Mouse (Mus musculus) stomach, embryonic 14.5 days (tissue): Measurements from ENCODE around the gene Atp6ap2. TPM values are rescaled to one million over a fixed set of nuclear protein-coding genes. Genes with fewer than 3 reads are reported as not detected.
"Not testable (repeated sequence)": the region's sequence is repeated elsewhere in the genome, so short reads cannot be mapped to it uniquely, and the experiment has no call there.

ENCODE experiments used
- ATAC-seq: fragments of 200-750 bp; cut with Nextera tagmentation; 2 replicates; pipeline ENCODE4 v1.8.0; 2017; ENCODE audit warnings: low read depth, moderate TSS enrichment; ENCODE audit not compliant: insufficient number of reproducible peaks, insufficient read depth, low FRiP score
- H3K27ac ChIP-seq: fragments of 300-500 bp; sonication (generic); 2 replicates; pipeline ENCODE4 v1.5.1; 2014; ENCODE audit warnings: mild to moderate bottlenecking, low read length, moderate library complexity, mixed read lengths
- H3K27me3 ChIP-seq: fragments of 300-500 bp; sonication (generic); 2 replicates; pipeline ENCODE4 v1.6.1; 2014; ENCODE audit warnings: low read length, control low read depth, mixed read lengths; ENCODE audit not compliant: control insufficient read depth, insufficient read depth
- H3K36me3 ChIP-seq: fragments of 300-500 bp; sonication (generic); 2 replicates; pipeline ENCODE4 v1.6.1; 2014; ENCODE audit warnings: mild to moderate bottlenecking, control low read depth, low read length, moderate library complexity, mixed read lengths; ENCODE audit not compliant: control insufficient read depth, insufficient read depth
- H3K4me1 ChIP-seq: fragments of 300-500 bp; sonication (generic); 2 replicates; pipeline ENCODE4 v1.6.1; 2014; ENCODE audit warnings: low read length, control low read depth, mixed read lengths; ENCODE audit not compliant: control insufficient read depth, insufficient read depth
- H3K4me2 ChIP-seq: fragments of 300-500 bp; sonication (generic); replicated peaks from 2 replicates; pipeline ENCODE4 v1.6.1; 2014; ENCODE audit warnings: low read depth, low read length, control low read depth
- H3K4me3 ChIP-seq: fragments of 300-500 bp; sonication (generic); 2 replicates; pipeline ENCODE4 v1.5.1; 2014; ENCODE audit warnings: low read depth, low read length, control low read depth
- H3K9ac ChIP-seq: fragments of 300-500 bp; sonication (generic); replicated peaks from 2 replicates; pipeline ENCODE4 v1.6.1; 2014; ENCODE audit warnings: low read depth, mild to moderate bottlenecking, control low read depth, low read length, moderate library complexity, mixed read lengths
- H3K9me3 ChIP-seq: fragments of 300-500 bp; sonication (generic); 2 replicates; pipeline ENCODE4 v1.6.1; 2016; ENCODE audit warnings: low read depth, low read length, control low read depth; ENCODE audit not compliant: control insufficient read depth
- WGBS: fragments of 180-500 bp; shearing (Covaris S2); extraction: QIAGEN DNeasy Blood & Tissue Kit; methylation state at CpG from one replicate; pipeline ENCODE4 v1.1.7; 2014; 5-methylcytosine and 5-hydroxymethylcytosine counted together
- polyA plus RNA-seq: library from polyadenylated mRNA; unstranded; fragments of >200 nt; fragmentation: Nextera tagmentation; extraction: Ambion mirVana; gene quantifications from 2 replicates; pipeline ENCODE4 v1.2.1, GENCODE M21; 2014

Gene Atp6ap2
- polyA plus RNA-seq, 1 experiment from 2014 or later: 106 TPM

DNA sequence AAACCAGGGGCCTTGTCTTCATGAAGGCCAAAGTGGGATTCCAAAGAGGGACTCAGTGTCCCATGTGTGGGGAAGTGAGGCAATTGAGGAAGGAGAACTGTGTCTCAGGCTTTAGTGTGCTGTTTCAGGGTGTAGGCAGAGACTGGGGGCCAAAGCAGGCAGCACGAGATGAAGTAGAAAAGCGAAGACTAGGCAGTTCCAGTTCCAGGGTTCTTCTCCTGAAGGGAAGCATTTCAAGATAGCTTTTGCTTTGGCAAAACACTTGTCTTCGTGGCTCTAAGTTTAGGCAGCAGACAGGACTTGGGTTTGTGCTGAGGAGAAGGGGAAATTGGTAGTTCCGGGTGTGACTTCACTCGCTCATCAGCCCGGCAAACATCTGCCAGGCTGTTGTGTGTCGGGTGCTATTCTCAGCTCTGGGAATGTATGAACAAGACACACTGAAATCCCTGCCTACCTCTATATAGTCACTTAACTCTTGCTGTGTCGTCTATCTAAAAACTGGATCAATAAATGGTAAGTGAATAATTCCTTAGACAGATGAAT lies 3.9 kb downstream of the Atp6ap2 start:
- no peak for ATAC-seq
- Histone ChIP-seq H3K9me3 (no peaks in the 10 kb centered on the region), H3K36me3 (no peaks in the 10 kb centered on the region), H3K27me3 (no peaks in the 10 kb centered on the region), H3K4me1 (no peaks in the 10 kb centered on the region), H3K27ac (no peak overlapping the region), H3K4me3 (no peak overlapping the region), H3K4me2 (no peak overlapping the region), H3K9ac (no peak overlapping the region)
- 76% methylated on average over 8 of the region's 8 CpGs for WGBS

DNA sequence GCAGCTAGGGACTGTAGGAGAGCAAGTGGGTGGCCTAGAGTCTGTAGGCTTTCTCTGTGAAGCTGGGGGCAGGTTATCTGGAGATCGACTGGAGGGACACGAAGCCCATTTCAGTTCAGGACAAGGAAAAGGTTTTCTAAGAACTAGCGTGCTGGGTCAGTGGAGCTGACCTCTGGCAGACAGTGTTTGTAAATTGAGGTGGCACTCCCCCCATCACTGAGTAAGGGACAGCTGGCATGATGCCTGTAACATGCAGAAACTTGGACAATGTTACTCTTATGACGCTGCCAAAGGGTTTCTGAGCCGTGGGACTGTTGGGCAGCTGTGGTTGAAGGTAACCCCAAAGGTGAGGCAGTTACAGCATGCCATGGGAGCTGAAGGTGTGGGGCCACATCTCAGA lies 4.4 kb downstream of the Atp6ap2 start:
- ATAC-seq: no peak
- WGBS: 66% methylated on average over 5 of the region's 5 CpGs
- no peaks in the 10 kb centered on the region for H3K4me1 ChIP-seq
- H3K27me3 ChIP-seq: no peaks in the 10 kb centered on the region
- H3K4me2 ChIP-seq: no peak overlapping the region
- no peaks in the 10 kb centered on the region for H3K9me3 ChIP-seq
- H3K9ac ChIP-seq: no peak overlapping the region
- H3K36me3 ChIP-seq: no peaks in the 10 kb centered on the region
- no peak overlapping the region for H3K27ac ChIP-seq
- H3K4me3 ChIP-seq: no peak overlapping the region

DNA sequence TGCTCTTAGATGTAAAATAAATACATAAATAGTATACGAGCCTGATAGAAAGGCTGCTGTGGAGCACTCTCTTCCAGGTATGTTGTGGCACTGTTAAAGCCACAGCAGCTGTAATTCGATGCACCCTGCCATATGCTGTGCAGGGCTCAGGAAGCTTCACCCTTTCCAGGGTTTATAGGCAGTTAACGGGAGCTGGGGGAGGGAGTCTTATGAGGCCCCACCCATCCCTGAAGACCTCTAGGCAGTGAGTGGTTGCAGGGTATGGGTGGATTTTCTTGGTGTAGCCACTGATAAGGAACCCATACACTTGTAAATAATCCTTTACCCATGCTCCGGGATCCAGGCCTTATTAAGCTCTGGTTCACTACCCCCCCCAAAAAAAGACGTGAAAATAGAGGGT lies 6.2 kb downstream of the Atp6ap2 start:
- H3K27ac ChIP-seq: no peak overlapping the region
- no peak for ATAC-seq
- no peak overlapping the region for H3K4me3 ChIP-seq
- H3K4me2 ChIP-seq: no peak overlapping the region
- 73% methylated on average over 5 of the region's 5 CpGs for whole genome bisulfite sequencing
- H3K36me3 ChIP-seq: no peaks in the 10 kb centered on the region
- no peaks in the 10 kb centered on the region for H3K4me1 ChIP-seq
- no peak overlapping the region for H3K9ac ChIP-seq
- H3K9me3 ChIP-seq: no peaks in the 10 kb centered on the region
- no peaks in the 10 kb centered on the region for H3K27me3 ChIP-seq

DNA sequence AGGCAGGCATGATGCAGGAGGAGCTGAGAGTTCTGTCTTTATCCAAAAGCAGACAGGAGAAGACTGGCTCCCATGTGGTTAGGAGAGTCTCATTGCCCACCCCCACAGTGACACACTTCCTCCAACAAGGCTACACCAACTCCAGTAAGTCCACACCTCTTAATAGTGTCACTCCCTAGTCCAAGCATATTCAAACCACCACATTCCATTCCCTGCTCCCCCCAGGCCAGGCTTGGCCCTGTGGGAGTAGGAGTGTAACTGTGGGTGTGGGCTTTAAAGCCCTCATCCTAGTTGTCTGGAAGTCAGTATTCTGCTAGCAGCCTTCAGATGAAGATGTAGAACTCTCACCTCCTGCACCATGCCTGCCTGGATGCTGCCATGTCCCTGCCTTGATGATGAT lies 22.9 kb downstream of the Atp6ap2 start:
- not testable (repeated sequence) for H3K9me3 ChIP-seq, H3K9ac ChIP-seq, ATAC-seq, H3K4me1 ChIP-seq, H3K27me3 ChIP-seq, H3K4me3 ChIP-seq, H3K4me2 ChIP-seq, H3K36me3 ChIP-seq, H3K27ac ChIP-seq

DNA sequence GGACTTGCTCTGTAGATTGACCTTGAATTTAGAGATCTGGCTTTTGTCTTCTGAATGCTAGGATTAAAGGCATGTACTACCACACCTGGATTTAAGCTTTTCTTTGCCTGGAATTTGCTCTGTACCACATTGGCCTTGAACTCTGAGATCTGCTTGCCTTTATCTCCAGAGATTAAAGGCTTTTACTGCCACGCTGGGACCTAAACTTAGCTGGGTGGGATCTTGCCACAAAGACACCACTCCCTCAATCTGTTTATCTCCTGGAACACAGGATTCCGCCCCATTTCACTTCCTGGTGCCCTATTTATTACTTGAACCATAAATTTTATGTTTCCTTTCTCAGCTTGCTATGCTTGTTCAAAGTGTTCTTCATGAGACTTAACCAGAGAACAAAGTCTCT lies 23.6 kb downstream of the Atp6ap2 start:
- H3K4me2 ChIP-seq: no peak overlapping the region
- H3K27me3 ChIP-seq: no peaks in the 10 kb centered on the region
- no peaks in the 10 kb centered on the region for H3K9me3 ChIP-seq
- no peak for ATAC-seq
- no peaks in the 10 kb centered on the region for H3K4me1 ChIP-seq
- WGBS: 69% methylated on average over 2 of the region's 2 CpGs
- H3K4me3 ChIP-seq: no peak overlapping the region
- H3K27ac ChIP-seq: no peak overlapping the region
- H3K9ac ChIP-seq: no peak overlapping the region
- peaks cover 3% of the 10 kb centered on the region; the same call in 1 of the 2 replicates for H3K36me3 ChIP-seq

DNA sequence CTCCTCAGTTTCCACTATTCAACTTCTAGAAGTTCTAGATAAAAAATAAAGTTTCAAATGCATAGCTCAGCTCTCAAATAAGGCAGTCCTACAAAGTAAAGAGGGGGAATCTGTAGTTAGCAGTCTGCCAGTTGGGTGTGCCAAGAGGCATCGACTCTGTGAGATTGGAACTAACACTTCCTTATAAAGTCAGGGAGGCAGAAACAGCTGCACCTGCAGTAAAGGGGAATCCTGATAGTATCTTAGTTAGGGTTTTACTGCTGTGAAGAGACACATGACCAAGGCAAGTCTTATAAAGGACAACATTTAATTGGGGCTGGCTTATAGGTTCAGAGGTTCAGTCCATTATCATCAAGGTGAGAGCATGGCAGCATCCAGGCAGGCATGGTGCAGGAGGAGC lies 24.8 kb downstream of the Atp6ap2 start:
- H3K27ac ChIP-seq, H3K4me2 ChIP-seq, H3K9ac ChIP-seq, H3K4me1 ChIP-seq, ATAC-seq, H3K27me3 ChIP-seq, H3K36me3 ChIP-seq, H3K4me3 ChIP-seq, H3K9me3 ChIP-seq: not testable (repeated sequence)
- 89% methylated on average over 1 of the region's 1 CpGs for WGBS

DNA sequence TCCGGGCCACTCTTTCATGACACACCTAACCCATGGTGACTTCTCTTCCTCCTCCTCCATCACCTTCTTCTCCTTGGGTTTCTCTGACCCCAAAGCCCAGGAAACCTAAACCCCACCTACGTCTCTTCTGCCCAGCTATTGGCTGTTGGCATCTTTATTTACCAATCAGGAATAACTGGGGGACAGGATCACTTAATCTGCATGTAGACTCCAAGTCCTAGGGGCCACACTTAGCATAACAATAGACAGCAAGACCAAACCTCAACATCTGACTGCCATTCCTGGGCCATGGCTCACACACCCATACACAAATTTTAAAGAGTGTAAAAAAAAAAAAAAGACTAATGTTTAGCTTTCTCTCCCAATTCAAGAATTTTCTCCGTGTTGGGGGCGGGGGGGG lies 37.5 kb downstream of the Atp6ap2 start:
- Histone ChIP-seq H3K9me3 (no peaks in the 10 kb centered on the region), H3K4me3 (no peak overlapping the region), H3K9ac (no peak overlapping the region), H3K27ac (no peak overlapping the region), H3K27me3 (no peaks in the 10 kb centered on the region), H3K4me1 (no peaks in the 10 kb centered on the region), H3K36me3 (no peaks in the 10 kb centered on the region), H3K4me2 (no peak overlapping the region)
- WGBS: 83% methylated on average over 3 of the region's 4 CpGs
- no peak for ATAC-seq

DNA sequence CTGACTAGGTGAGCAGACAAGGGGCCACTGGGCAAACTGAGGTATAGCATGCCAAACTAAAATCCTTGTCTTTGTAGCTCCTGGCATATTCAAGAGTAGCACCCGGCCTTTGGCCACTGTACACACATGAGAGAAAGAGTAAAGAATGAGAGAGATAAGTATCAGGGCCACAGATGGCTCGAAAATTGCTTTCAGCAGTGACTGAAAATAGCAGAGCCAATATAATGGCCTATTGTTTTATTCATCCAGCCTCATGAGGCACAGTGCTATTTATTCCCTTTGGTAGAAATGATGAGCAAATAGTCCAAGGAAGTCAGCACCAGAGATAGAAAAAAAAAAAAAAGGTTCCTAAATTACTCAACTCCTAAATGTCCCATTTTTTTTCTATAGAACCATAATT lies 57.4 kb downstream of the Atp6ap2 start:
- H3K9ac ChIP-seq: no peak overlapping the region
- no peaks in the 10 kb centered on the region for H3K9me3 ChIP-seq
- no peak overlapping the region for H3K27ac ChIP-seq
- H3K4me1 ChIP-seq: no peaks in the 10 kb centered on the region
- 48% methylated on average over 2 of the region's 2 CpGs for WGBS
- H3K4me2 ChIP-seq: no peak overlapping the region
- no peaks in the 10 kb centered on the region for H3K36me3 ChIP-seq
- H3K4me3 ChIP-seq: no peak overlapping the region
- H3K27me3 ChIP-seq: no peaks in the 10 kb centered on the region
- no peak for ATAC-seq

DNA sequence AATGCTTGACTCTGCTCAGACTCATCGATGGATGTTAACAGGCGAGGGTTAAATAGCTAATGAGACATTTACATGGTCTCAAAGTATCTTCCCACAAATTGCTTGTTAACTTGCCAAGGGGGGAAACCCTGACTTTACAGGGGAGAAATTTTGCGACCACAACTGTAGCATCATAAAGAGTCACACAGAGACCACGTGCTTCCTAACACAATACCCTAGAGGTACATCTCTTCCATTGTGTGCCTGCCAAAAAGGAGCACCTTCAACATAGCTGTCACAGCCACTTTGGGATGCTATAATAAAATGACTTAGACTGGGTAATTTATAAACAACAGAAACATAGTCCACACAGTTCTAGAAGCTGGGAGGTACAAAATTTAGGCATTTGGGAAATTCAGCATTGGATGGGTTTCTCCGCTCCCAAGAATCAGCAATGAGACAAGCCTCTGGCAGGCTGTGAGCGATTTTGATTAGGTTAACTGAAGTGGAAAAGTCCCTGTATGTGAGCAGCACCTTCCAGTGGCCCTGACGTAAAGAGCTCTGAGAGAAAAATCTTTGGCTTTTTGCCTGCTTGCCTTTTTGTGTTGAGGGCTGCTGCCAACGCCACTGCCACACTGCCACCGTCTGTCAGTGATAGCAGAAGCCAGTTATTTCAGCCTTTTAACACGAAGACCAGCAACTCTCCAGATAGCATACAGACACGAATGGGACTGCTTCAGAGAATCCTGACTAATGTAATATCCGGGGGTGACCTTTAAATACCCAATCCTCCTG lies 58.1 kb downstream of the Atp6ap2 start:
- WGBS: 72% methylated on average over 12 of the region's 12 CpGs

More for the DNA sequence above, 58.1 kb downstream of the Atp6ap2 start:
- no peaks in the 10 kb centered on the region for H3K4me1 ChIP-seq
- no peak overlapping the region for H3K4me2 ChIP-seq
- no peak overlapping the region for H3K4me3 ChIP-seq
- H3K27ac ChIP-seq: no peak overlapping the region
- no peak overlapping the region for H3K9ac ChIP-seq
- no peaks in the 10 kb centered on the region for H3K36me3 ChIP-seq
- no peaks in the 10 kb centered on the region for H3K9me3 ChIP-seq
- H3K27me3 ChIP-seq: no peaks in the 10 kb centered on the region
- no peak for ATAC-seq
